Mouse (Mus musculus) gastrocnemius, adult 18-20 months (tissue): ENCODE data around the gene Agbl3. TPM values are rescaled to one million over a fixed set of nuclear protein-coding genes. Genes with fewer than 3 reads are reported as not detected.

Source experiments
- DNase-seq: peaks from one replicate; pipeline ENCODE4 v3.0.0; 2021; ENCODE audit warnings: low spot score
- total RNA-seq, 2 experiments: library from RNA; stranded (reverse); gene quantifications; 2 replicates each; pipeline ENCODE4 v1.2.3; 2021

The Agbl3 gene
- total RNA-seq, 2 experiments from 2014 or later: 0.90 to 1.6 TPM

GRCm38 (mm10) chr6:34904361-34904760 lies 124.1 kb downstream of the Agbl3 start:
- no peak for DNase-seq

GRCm38 (mm10) chr6:34906125-34906524 lies 125.9 kb downstream of the Agbl3 start:
- no peak for DNase-seq

- DNase-seq: peak; percentile 39
These were observed 126.4 kb downstream of the Agbl3 start for GRCm38 (mm10) chr6:34906661-34907060.

GRCm38 (mm10) chr6:34907121-34907614 lies 126.9 kb downstream of the Agbl3 start:
- peak; percentile 53 for DNase-seq

- DNase-seq: no peak
These were observed 127.5 kb downstream of the Agbl3 start for GRCm38 (mm10) chr6:34907696-34908260.

Other genes starting within 250 kb of the Agbl3 start
- gene Cald1, start 181.9 kb upstream of the Agbl3 start, total RNA-seq: 10 to 100 TPM; 23.3 to 35.0 TPM
- gene Tmem140, start 82.7 kb downstream of the Agbl3 start, total RNA-seq: 10 to 100 TPM; 30.5 to 42.8 TPM
- 1 to 10 TPM; 2.8 to 3.7 TPM for gene Cyren, start 97.6 kb downstream of the Agbl3 start, total RNA-seq
- 1 to 10 TPM; 4.7 to 6.4 TPM for gene Wdr91, start 130.4 kb downstream of the Agbl3 start, total RNA-seq
- not detected for gene Stra8, start 139.7 kb downstream of the Agbl3 start, total RNA-seq
- under 1 TPM in 1 of 2 experiments, not detected in 1; 0.09 TPM for gene Slc23a4, start 208.0 kb downstream of the Agbl3 start, total RNA-seq